Mouse (Mus musculus): Measurements from ENCODE around the gene Gbp8.
A peak's percentile ranks its signal among the peaks of the same experiment; 100 is the strongest.
"Not testable (repeated sequence)": the region's sequence is repeated elsewhere in the genome, so short reads cannot be mapped to it uniquely, and the experiment has no call there.

Gbp8 gene

DNA sequence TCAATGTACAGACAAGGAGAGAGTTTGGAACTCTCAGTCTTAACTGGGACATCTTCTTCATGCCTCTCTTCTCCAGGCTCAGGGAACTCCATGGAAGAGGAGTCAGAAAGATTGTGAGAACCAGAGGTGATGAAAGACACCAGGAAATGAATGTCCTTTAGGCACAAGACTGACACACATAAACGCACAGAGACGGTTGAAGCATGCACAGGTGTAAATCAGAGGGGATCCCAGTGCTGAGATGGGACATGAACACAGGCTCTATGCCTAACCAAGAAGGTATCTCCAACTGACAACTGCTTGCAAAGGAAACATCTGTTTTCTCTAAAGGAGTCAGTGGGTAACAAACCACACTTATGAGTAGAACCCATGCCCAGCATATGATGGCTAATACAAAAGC, 79.1 kb downstream of the Gbp8 start:
- no peak for DNase-seq (ENCODE audit: low spot score)

DNA sequence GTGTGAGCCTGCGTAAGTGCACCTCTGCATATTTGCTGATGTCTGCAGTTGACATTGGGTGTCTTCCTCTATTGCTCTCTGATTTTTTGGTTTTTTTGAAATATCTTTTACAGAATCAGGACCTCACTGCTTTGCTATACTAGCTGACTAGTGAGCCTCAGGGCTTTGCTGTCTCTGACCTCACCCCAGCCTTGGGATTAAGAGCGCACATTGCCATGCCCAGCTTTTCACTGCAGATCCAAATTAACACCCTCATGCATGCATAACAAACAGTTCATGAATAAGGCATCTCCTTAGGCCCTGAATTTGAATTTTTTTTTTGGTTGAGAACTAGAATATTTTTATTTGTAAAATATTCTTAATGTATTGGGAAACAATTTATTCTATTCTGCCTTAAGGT, 84.1 kb downstream of the Gbp8 start:
- no peak for DNase-seq (ENCODE audit: low spot score)

GRCm38 (mm10) chr5:105053471-105054169, 85.7 kb downstream of the Gbp8 start:
- DNase-seq (ENCODE audit: low spot score), result not testable (repeated sequence)

- no peak for DNase-seq (ENCODE audit: low spot score)
Measured at GRCm38 (mm10) chr5:105032362-105032761, 107.0 kb downstream of the Gbp8 start.

- DNase-seq (ENCODE audit: low spot score), result no peak
Measured at GRCm38 (mm10) chr5:105012551-105012950, 126.8 kb downstream of the Gbp8 start.

- DNase-seq (ENCODE audit: low spot score), result no peak
Measured at GRCm38 (mm10) chr5:105011570-105011969, 127.8 kb downstream of the Gbp8 start.

DNA sequence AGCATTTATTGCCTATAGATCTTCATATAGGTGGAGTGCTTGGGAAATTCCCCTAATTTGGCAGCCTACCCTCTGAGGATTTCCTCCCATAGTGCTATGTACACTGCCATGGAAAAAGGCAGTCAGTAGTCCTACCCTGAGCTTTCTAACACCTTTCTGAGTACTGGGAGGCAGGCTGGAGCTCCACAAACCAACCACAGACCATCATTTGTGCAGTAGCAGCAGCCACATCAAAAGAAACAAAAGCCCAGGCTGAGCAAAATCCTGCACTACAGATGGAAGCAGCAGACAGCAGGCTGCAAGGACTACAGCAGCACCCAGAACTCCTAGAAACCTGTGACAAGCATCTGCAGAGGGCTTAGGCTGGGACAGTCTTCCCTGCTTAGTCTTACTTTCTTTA, 129.0 kb downstream of the Gbp8 start:
- DNase-seq (ENCODE audit: low spot score), result no peak

- no peak for DNase-seq (ENCODE audit: low spot score)
Measured at GRCm38 (mm10) chr5:104989411-104989810, 149.9 kb downstream of the Gbp8 start.

DNA sequence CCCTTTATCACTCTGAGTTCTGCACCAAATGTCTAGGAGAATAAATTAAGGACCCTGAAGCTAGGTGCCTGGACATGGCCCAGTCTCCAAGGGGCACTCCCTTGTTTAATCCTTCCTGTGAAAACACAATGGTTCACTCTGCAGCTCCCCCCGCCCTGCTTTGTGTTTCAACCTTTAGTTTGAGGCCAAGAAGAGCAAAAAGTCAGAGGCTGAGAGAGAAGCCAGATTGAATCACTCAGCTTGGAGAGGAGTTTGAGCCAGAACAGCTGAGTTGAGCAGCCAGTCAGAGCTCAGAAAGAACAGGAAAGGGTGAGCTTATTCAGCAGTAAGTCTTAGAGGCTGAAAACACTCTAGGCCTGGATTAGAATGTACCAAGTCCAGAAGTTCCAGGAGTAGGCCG, 151.3 kb downstream of the Gbp8 start:
- DNase-seq (ENCODE audit: low spot score), result no peak

- DNase-seq (ENCODE audit: low spot score), result peak; percentile 9
Measured at GRCm38 (mm10) chr5:104986706-104987105, 152.6 kb downstream of the Gbp8 start.

- DNase-seq (ENCODE audit: low spot score), result no peak
Measured at GRCm38 (mm10) chr5:104982535-104982934, 156.8 kb downstream of the Gbp8 start, which contains the start of gene Abcg3. TSS of gene Abcg3 (minus strand) at chr5:104982718.

DNA sequence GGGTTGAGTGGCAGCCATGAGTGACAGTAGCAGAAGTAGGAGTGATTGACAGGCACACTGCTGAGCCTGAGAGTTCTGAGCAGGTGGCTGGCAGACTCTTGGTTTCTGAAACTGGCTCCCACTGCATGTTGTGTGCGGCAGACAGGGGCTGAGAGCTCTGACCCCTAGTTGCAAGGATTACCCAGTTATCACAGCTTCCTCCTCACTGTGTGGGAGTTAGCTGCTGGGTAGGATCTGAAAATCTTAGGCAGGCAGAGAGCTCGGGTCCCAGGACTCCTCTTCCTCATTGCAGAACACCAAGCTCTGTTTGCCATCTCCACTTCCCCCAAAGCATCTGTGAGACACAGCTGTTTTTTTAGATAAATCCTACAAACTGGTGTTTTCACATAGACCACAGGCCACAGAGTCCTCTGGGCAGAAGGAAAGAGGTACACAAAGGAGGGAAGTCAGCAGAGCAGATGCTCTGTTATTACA, 160.3 kb downstream of the Gbp8 start:
- no peak for DNase-seq (ENCODE audit: low spot score)

All from ovary, postnatal 14 days (tissue).